Mouse (Mus musculus) liver, postnatal 0 days (tissue): ENCODE results near the gene Tceal8.

ENCODE experiments used
- CTCF ChIP-seq: sonication (generic); IDR thresholded peaks from 2 replicates; pipeline ENCODE4 v1.5.1; 2016; ENCODE audit warnings: antibody characterized with exemption, low read depth
- EP300 ChIP-seq: IDR thresholded peaks from 2 replicates; pipeline ENCODE4 v1.6.1; 2016; ENCODE audit warnings: antibody characterized with exemption, low read depth, mild to moderate bottlenecking

GRCm38 (mm10) chrX:136141385-136141784 lies 30.8 kb downstream of the Tceal8 start:
- no peak for TF ChIP-seq CTCF
- no peak for TF ChIP-seq EP300
